In the genomic region with DNA sequence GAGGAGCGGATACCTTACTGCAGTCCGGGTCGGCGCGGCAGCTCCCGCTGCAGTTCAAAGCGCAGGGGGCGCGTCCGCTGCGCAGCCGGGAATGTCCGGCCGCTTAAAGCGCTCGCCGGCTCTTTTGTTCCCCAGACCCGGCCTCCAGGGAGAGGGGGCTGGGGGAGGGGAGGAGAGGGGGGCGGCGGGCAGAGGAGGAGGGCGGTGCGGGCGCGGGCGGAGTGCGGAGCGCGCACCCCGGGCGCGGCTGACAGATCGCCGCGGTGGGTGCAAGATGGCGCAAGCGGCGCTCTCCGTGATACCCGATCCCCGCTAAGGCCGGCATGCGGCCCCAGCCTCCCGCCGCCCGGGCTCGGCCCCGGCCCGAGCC, we compare ENCODE assay signal across 8 mouse cellular contexts. TPM values are rescaled to one million over a fixed set of nuclear protein-coding genes. Genes with fewer than 3 reads are reported as not detected.
DNase-seq lines count a peak whose midpoint lies in the region; ATAC-seq and TF ChIP-seq lines count a peak whose summit lies in the region.

A gene (plus strand): TSS at position 254 of the 370 bp plus-strand sequence.

- WGBS in kidney, adult 2 months = 1% methylated on average over 29 of the region's 48 CpGs
- 0% methylated on average over 46 of the region's 48 CpGs for WGBS in embryonic facial prominence, embryonic 15.5 days
- WGBS in hindbrain, embryonic 16.5 days = under 1% methylated on average over 22 of the region's 48 CpGs
- under 1% methylated on average over 42 of the region's 48 CpGs for WGBS in lung, embryonic 14.5 days

- H3K9ac ChIP-seq in embryonic facial prominence, embryonic 15.5 days = peak within 1 kb of the TSS; percentile 34
- H3K9ac ChIP-seq in hindbrain, embryonic 16.5 days (ENCODE audit: low read depth, low read length) = peak within 1 kb of the TSS; percentile 95
- peak within 1 kb of the TSS; percentile 73 for H3K9ac ChIP-seq in lung, embryonic 14.5 days

- H3K9me3 ChIP-seq in embryonic facial prominence, embryonic 15.5 days (replicated peaks) = no peaks in the 10 kb centered on the region
- H3K9me3 ChIP-seq in hindbrain, embryonic 16.5 days (ENCODE audit: control insufficient read depth, low read length) = no peaks in the 10 kb centered on the region
- H3K9me3 ChIP-seq in lung, embryonic 14.5 days (ENCODE audit: low read depth, low read length) = no peaks in the 10 kb centered on the region

- no peak for TF ChIP-seq CTCF in kidney, adult 2 months (conservative IDR thresholded peaks at IDR 0.05; ENCODE audit: insufficient read depth, insufficient read length, low read depth, low read length)
- TF ChIP-seq CTCF in lung, embryonic 14.5 days (IDR thresholded peaks at IDR 0.05; ENCODE audit: low read depth) = no peak

- peak; percentile 22 for DNase-seq in kidney, adult 2 months
- no peak for DNase-seq in kidney, adult 9 months
- peak; percentile 42 for DNase-seq in WW6 (ENCODE audit: low read depth, low spot score)
- DNase-seq in lung, embryonic 14.5 days = peak; percentile 85
- peak; percentile 47 for DNase-seq in right cerebral cortex, postnatal 14 days

- H3K4me3 ChIP-seq in kidney, adult 2 months (ENCODE audit: insufficient read depth, low read depth, low read length) = peak within 1 kb of the TSS; percentile 57
- peak within 1 kb of the TSS; percentile 75 for H3K4me3 ChIP-seq in embryonic facial prominence, embryonic 15.5 days (replicated peaks)
- peak within 1 kb of the TSS; percentile 96 for H3K4me3 ChIP-seq in hindbrain, embryonic 16.5 days (ENCODE audit: low read length)
- H3K4me3 ChIP-seq in lung, embryonic 14.5 days (ENCODE audit: low read depth, low read length) = peak within 1 kb of the TSS; percentile 78

- ATAC-seq in embryonic facial prominence, embryonic 15.5 days (ENCODE audit: insufficient number of reproducible peaks, low FRiP score, low TSS enrichment, low read depth) = peak; percentile 69; the same call in 1 of the 2 replicates
- ATAC-seq in hindbrain, embryonic 16.5 days = peak; percentile 79
- ATAC-seq in lung, embryonic 14.5 days (ENCODE audit: insufficient read depth) = peak; percentile 81
- no peak for ATAC-seq in inflammation-experienced regulatory T-cells, adult 6 months

- peak within 1 kb of the TSS; percentile 98 for H3K4me2 ChIP-seq in embryonic facial prominence, embryonic 15.5 days (replicated peaks)
- peak within 1 kb of the TSS; percentile 94 for H3K4me2 ChIP-seq in hindbrain, embryonic 16.5 days (ENCODE audit: low read length)
- peak within 1 kb of the TSS; percentile 96 for H3K4me2 ChIP-seq in lung, embryonic 14.5 days

- H3K27me3 ChIP-seq in kidney, adult 2 months (replicated peaks; ENCODE audit: control insufficient read depth, insufficient read depth, low read length) = 0 out of 2 replicates have a peak, but pooled peaks cover 2% of the 10 kb centered on the region
- H3K27me3 ChIP-seq in embryonic facial prominence, embryonic 15.5 days = peaks cover 16% of the 10 kb centered on the region; the same call in 1 of the 2 replicates
- H3K27me3 ChIP-seq in hindbrain, embryonic 16.5 days (replicated peaks; ENCODE audit: control insufficient read depth, insufficient read depth, low read length) = no peaks in the 10 kb centered on the region
- no peaks in the 10 kb centered on the region for H3K27me3 ChIP-seq in lung, embryonic 14.5 days (ENCODE audit: insufficient read depth, low read length)

- H3K36me3 ChIP-seq in kidney, adult 2 months (ENCODE audit: control insufficient read depth, insufficient read depth, low read length) = no peaks in the 10 kb centered on the region
- H3K36me3 ChIP-seq in embryonic facial prominence, embryonic 15.5 days = 0 out of 2 replicates have a peak, but pooled peaks cover 4% of the 10 kb centered on the region
- H3K36me3 ChIP-seq in hindbrain, embryonic 16.5 days (ENCODE audit: control insufficient read depth, insufficient read depth, low read length) = no peaks in the 10 kb centered on the region
- H3K36me3 ChIP-seq in lung, embryonic 14.5 days (ENCODE audit: insufficient read depth) = peaks cover 4% of the 10 kb centered on the region; the same call in 1 of the 2 replicates

- TF ChIP-seq POLR2A in kidney, adult 2 months (IDR thresholded peaks at IDR 0.05; ENCODE audit: low read depth, low read length) = no peak

- no peaks in the 10 kb centered on the region for H3K4me1 ChIP-seq in kidney, adult 2 months (ENCODE audit: control insufficient read depth, insufficient read depth, low read length)
- peaks cover 25% of the 10 kb centered on the region for H3K4me1 ChIP-seq in embryonic facial prominence, embryonic 15.5 days
- peaks cover 14% of the 10 kb centered on the region for H3K4me1 ChIP-seq in hindbrain, embryonic 16.5 days (ENCODE audit: control insufficient read depth, insufficient read depth, low read depth, low read length)
- peaks cover 3% of the 10 kb centered on the region; the same call in 1 of the 2 replicates for H3K4me1 ChIP-seq in lung, embryonic 14.5 days (ENCODE audit: insufficient read depth)

- no peak within 1 kb of the TSS for H3K27ac ChIP-seq in kidney, adult 2 months (ENCODE audit: insufficient read depth, low read depth, low read length)
- peak within 1 kb of the TSS; percentile 80 for H3K27ac ChIP-seq in embryonic facial prominence, embryonic 15.5 days (replicated peaks)
- peak within 1 kb of the TSS; percentile 91 for H3K27ac ChIP-seq in hindbrain, embryonic 16.5 days (ENCODE audit: low read depth, low read length)
- peak within 1 kb of the TSS; percentile 86 for H3K27ac ChIP-seq in lung, embryonic 14.5 days (ENCODE audit: low read depth)

RNA-seq across cellular contexts. Expression of the gene that starts here (rescaled TPM):
- 0.72 and 0.94 TPM in 2 replicates for polyA plus RNA-seq in kidney, adult 2 months (2012; rRNA removed)
- polyA plus RNA-seq in embryonic facial prominence, embryonic 15.5 days (2015; fragmentation: Nextera tagmentation; extraction: Ambion mirVana) = 1.5 and 2.3 TPM in 2 replicates
- 4.4 and 9.0 TPM in 2 replicates for polyA plus RNA-seq in hindbrain, embryonic 16.5 days (2015; fragmentation: Nextera tagmentation; extraction: Ambion mirVana)
- 2.3 and 4.1 TPM in 2 replicates for polyA plus RNA-seq in lung, embryonic 14.5 days (2014; fragmentation: Nextera tagmentation; extraction: Ambion mirVana)
- not detected for polyA plus RNA-seq in inflammation-experienced regulatory T-cells, adult 6 months (2017; shearing (Covaris generic))

Comparison
In these comparisons a context has a peak if more than half of its experiments do, and no peak if none do; other contexts are left out.
1. Peak in DNase-seq and H3K4me3 ChIP-seq in kidney, adult 2 months; RNA of the gene not detected or under 1 TPM.
2. H3K9ac ChIP-seq: peak in every context shown above with its lines; median percentile 95 in hindbrain, embryonic 16.5 days; 73 in lung, embryonic 14.5 days; 34 in embryonic facial prominence, embryonic 15.5 days.